Mouse (Mus musculus) liver, adult 2 months (tissue): Measurements from ENCODE around the gene Oscar. TPM values are rescaled to one million over a fixed set of nuclear protein-coding genes. Genes with fewer than 3 reads are reported as not detected.
"Not testable (repeated sequence)": the region's sequence is repeated elsewhere in the genome, so short reads cannot be mapped to it uniquely, and the experiment has no call there.

Source experiments
- DNase-seq: peaks from one replicate; pipeline ENCODE4 v3.0.0-alpha.2; 2011; ENCODE audit warnings: low read depth, low spot score; ENCODE audit errors: extremely low read depth
- H3K27ac ChIP-seq: fragments of 200-500 bp; replicated peaks from 2 replicates; pipeline ENCODE4 v1.5.1; 2012; ENCODE audit warnings: low read depth, mild to moderate bottlenecking, control low read depth, inconsistent platforms, low read length; ENCODE audit not compliant: insufficient read depth
- H3K27me3 ChIP-seq: fragments of 200-500 bp; 2 replicates; pipeline ENCODE4 v1.6.1; 2012; ENCODE audit warnings: mild to moderate bottlenecking, moderate library complexity, low read length, inconsistent platforms; ENCODE audit not compliant: control insufficient read depth, insufficient read depth
- H3K36me3 ChIP-seq: fragments of 200-500 bp; 2 replicates; pipeline ENCODE4 v1.6.1; 2012; ENCODE audit warnings: low read length, inconsistent platforms; ENCODE audit not compliant: control insufficient read depth, insufficient read depth
- H3K4me1 ChIP-seq: fragments of 200-500 bp; 2 replicates; pipeline ENCODE4 v1.6.1; 2011; ENCODE audit warnings: low read length; ENCODE audit not compliant: control insufficient read depth, insufficient read depth
- H3K4me3 ChIP-seq: fragments of 200-500 bp; 2 replicates; pipeline ENCODE4 v1.5.1; 2011; ENCODE audit warnings: low read depth, mild to moderate bottlenecking, control low read depth, low read length, moderate library complexity; ENCODE audit not compliant: insufficient read depth
- H3K79me2 ChIP-seq: fragments of 200-500 bp; 2 replicates; pipeline ENCODE4 v1.6.1; 2012; ENCODE audit warnings: inconsistent platforms, mild to moderate bottlenecking, low read length, moderate library complexity; ENCODE audit not compliant: control insufficient read depth, insufficient read depth
- H3K9ac ChIP-seq: fragments of 200-500 bp; 2 replicates; pipeline ENCODE4 v1.6.1; 2012; ENCODE audit warnings: low read depth, mild to moderate bottlenecking, control low read depth, inconsistent platforms, low read length
- CTCF ChIP-seq: fragments of 200-500 bp; IDR thresholded peaks from 2 replicates; pipeline ENCODE4 v1.5.1; 2011; ENCODE audit warnings: low read depth, low read length, control low read depth
- POLR2A ChIP-seq: fragments of 200-500 bp; IDR thresholded peaks from 2 replicates; pipeline ENCODE4 v1.6.1; 2011; ENCODE audit warnings: low read length, control low read depth; ENCODE audit not compliant: insufficient read depth; ENCODE audit errors: extremely low read depth
- WGBS: fragments of 180-500 bp; shearing (Covaris S2); methylation state at CpG from one replicate; pipeline ENCODE4 v1.1.7; 2018; 5-methylcytosine and 5-hydroxymethylcytosine counted together
- polyA plus RNA-seq: library from polyadenylated mRNA; depleted of rRNA; stranded (reverse); fragments of >200 nt; gene quantifications from 2 replicates; pipeline ENCODE4 v1.2.3, GENCODE M21; 2012
- total RNA-seq: library from RNA; depleted of rRNA; stranded (reverse); fragments of >200 nt; gene quantifications from 2 replicates; pipeline ENCODE4 v1.2.3, GENCODE M21; 2014

The Oscar gene
- total and polyA plus RNA-seq, 2 experiments: not detected

GRCm38 (mm10) chr7:3607391-3607790, 8.6 kb downstream of the Oscar start:
- no peak overlapping the region for H3K9ac ChIP-seq
- H3K79me2 ChIP-seq: no peaks in the 10 kb centered on the region
- no peak for DNase-seq
- TF ChIP-seq CTCF: no peak
- TF ChIP-seq POLR2A: no peak
- WGBS: 87% methylated on average over 6 of the region's 6 CpGs
- H3K4me1 ChIP-seq: peaks cover 7% of the 10 kb centered on the region
- H3K27ac ChIP-seq: no peak overlapping the region
- H3K27me3 ChIP-seq: no peaks in the 10 kb centered on the region
- H3K36me3 ChIP-seq: no peaks in the 10 kb centered on the region
- H3K4me3 ChIP-seq: no peak overlapping the region

- Histone ChIP-seq H3K4me1 (peaks cover 7% of the 10 kb centered on the region), H3K79me2 (no peaks in the 10 kb centered on the region), H3K36me3 (no peaks in the 10 kb centered on the region), H3K4me3 (no peak overlapping the region), H3K9ac (no peak overlapping the region), H3K27ac (no peak overlapping the region), H3K27me3 (no peaks in the 10 kb centered on the region)
- DNase-seq: peak; percentile 66
- TF ChIP-seq CTCF: peak; percentile 33; the same call in 1 of the 2 replicates
- TF ChIP-seq POLR2A: no peak
- WGBS: 14% methylated on average over 2 of the region's 2 CpGs
Observed at GRCm38 (mm10) chr7:3606798-3607197, 9.2 kb downstream of the Oscar start.

GRCm38 (mm10) chr7:3601119-3601518, 14.8 kb downstream of the Oscar start:
- no peaks in the 10 kb centered on the region for H3K27me3 ChIP-seq
- WGBS: 8% methylated on average over 4 of the region's 4 CpGs
- no peaks in the 10 kb centered on the region for H3K36me3 ChIP-seq
- no peak overlapping the region for H3K27ac ChIP-seq
- H3K9ac ChIP-seq: no peak overlapping the region
- DNase-seq: peak; percentile 75
- H3K4me3 ChIP-seq: no peak overlapping the region
- H3K4me1 ChIP-seq: no peaks in the 10 kb centered on the region
- TF ChIP-seq POLR2A (no peak), CTCF (peak; percentile 37)
- no peaks in the 10 kb centered on the region for H3K79me2 ChIP-seq

- not testable (repeated sequence) for H3K27me3 ChIP-seq, H3K79me2 ChIP-seq, DNase-seq, H3K4me1 ChIP-seq, H3K4me3 ChIP-seq, H3K9ac ChIP-seq, H3K36me3 ChIP-seq, H3K27ac ChIP-seq
- 61% methylated on average over 1 of the region's 1 CpGs for WGBS
Observed at GRCm38 (mm10) chr7:3597755-3598154, 18.2 kb downstream of the Oscar start.

GRCm38 (mm10) chr7:3595146-3595545, 20.8 kb downstream of the Oscar start:
- no peaks in the 10 kb centered on the region for H3K4me1 ChIP-seq
- H3K79me2 ChIP-seq: no peaks in the 10 kb centered on the region
- no peak overlapping the region for H3K9ac ChIP-seq
- peak overlapping the region; percentile 25; the same call in 1 of the 2 replicates for H3K4me3 ChIP-seq
- no peak overlapping the region for H3K27ac ChIP-seq
- WGBS: 4% methylated on average over 9 of the region's 9 CpGs
- peak; percentile 80 for DNase-seq
- TF ChIP-seq CTCF (no peak), POLR2A (no peak)
- H3K36me3 ChIP-seq: no peaks in the 10 kb centered on the region
- H3K27me3 ChIP-seq: no peaks in the 10 kb centered on the region

DNA sequence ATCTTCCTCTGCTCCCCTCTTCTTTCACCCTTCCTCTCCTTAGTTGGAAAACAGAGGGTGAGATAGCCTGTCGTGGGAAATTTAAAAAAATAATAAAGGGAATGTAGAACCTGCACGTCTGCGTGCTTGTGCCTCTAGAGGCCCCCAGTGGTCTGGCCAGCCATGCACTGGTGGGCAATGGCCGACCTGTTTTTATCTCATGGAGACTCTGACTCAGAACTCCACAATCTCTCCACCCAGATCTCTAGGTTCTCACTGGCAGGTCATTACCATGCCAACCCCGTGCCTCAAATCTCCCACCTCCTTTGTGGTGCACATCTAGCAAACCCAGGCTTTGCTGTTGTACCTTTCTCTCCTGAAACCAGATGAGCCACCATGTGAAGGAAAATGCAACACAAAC, 21.3 kb downstream of the Oscar start:
- no peak overlapping the region; the same call in 1 of the 2 replicates for H3K4me3 ChIP-seq
- no peaks in the 10 kb centered on the region for H3K4me1 ChIP-seq
- TF ChIP-seq POLR2A (no peak), CTCF (no peak)
- no peak overlapping the region for H3K9ac ChIP-seq
- H3K36me3 ChIP-seq: no peaks in the 10 kb centered on the region
- no peak for DNase-seq
- H3K79me2 ChIP-seq: no peaks in the 10 kb centered on the region
- WGBS: 18% methylated on average over 5 of the region's 5 CpGs
- no peak overlapping the region for H3K27ac ChIP-seq
- H3K27me3 ChIP-seq: no peaks in the 10 kb centered on the region
